Mouse (Mus musculus): ENCODE data around the gene Etv5.

Etv5 gene

GRCm38 (mm10) chr16:22439499-22440177 lies at the start of gene Etv5:
TSS of gene Etv5 (minus strand) at chr16:22439719.
- DNase-seq (ENCODE audit: low spot score in 2 of 2) = peak; percentile 99 to 100

GRCm38 (mm10) chr16:22483900-22484299 lies 44.4 kb upstream of the Etv5 start:
- DNase-seq (ENCODE audit: low spot score in 2 of 2) = no peak

- no peak for DNase-seq (ENCODE audit: low spot score in 2 of 2)
Observed at GRCm38 (mm10) chr16:22479322-22479721, 39.8 kb upstream of the Etv5 start.

- DNase-seq (ENCODE audit: low spot score in 2 of 2) = no peak
Observed at GRCm38 (mm10) chr16:22471728-22472127, 32.2 kb upstream of the Etv5 start.

GRCm38 (mm10) chr16:22469385-22469784 lies 29.9 kb upstream of the Etv5 start:
- DNase-seq (ENCODE audit: low spot score in 2 of 2) = no peak

GRCm38 (mm10) chr16:22467111-22467510 lies 27.6 kb upstream of the Etv5 start:
- DNase-seq (ENCODE audit: low spot score in 2 of 2) = no peak

GRCm38 (mm10) chr16:22466381-22466780 lies 26.9 kb upstream of the Etv5 start:
- no peak for DNase-seq (ENCODE audit: low spot score in 2 of 2)

- no peak for DNase-seq (ENCODE audit: low spot score in 2 of 2)
Observed at GRCm38 (mm10) chr16:22462220-22462619, 22.7 kb upstream of the Etv5 start.

GRCm38 (mm10) chr16:22461728-22462127 lies 22.2 kb upstream of the Etv5 start:
- no peak for DNase-seq (ENCODE audit: low spot score in 2 of 2)

- DNase-seq (ENCODE audit: low spot score in 2 of 2) = no peak
Observed at GRCm38 (mm10) chr16:22460960-22461359, 21.4 kb upstream of the Etv5 start.

GRCm38 (mm10) chr16:22452082-22452481 lies 12.6 kb upstream of the Etv5 start:
- DNase-seq (ENCODE audit: low spot score in 2 of 2) = no peak

GRCm38 (mm10) chr16:22448093-22448492 lies 8.6 kb upstream of the Etv5 start:
- DNase-seq (ENCODE audit: low spot score in 2 of 2) = no peak

GRCm38 (mm10) chr16:22444786-22445185 lies 5.3 kb upstream of the Etv5 start:
- no peak for DNase-seq (ENCODE audit: low spot score in 2 of 2)

GRCm38 (mm10) chr16:22442202-22442601 lies 2.7 kb upstream of the Etv5 start:
- no peak for DNase-seq (ENCODE audit: low spot score in 2 of 2)

- no peak for DNase-seq (ENCODE audit: low spot score in 2 of 2)
Observed at GRCm38 (mm10) chr16:22441317-22441716, 1.8 kb upstream of the Etv5 start.

- peak; percentile 56 to 62 for DNase-seq (ENCODE audit: low spot score in 2 of 2)
Observed at GRCm38 (mm10) chr16:22440269-22440668, 750 bp upstream of the Etv5 start.

GRCm38 (mm10) chr16:22438441-22439373 lies 812 bp downstream of the Etv5 start:
- DNase-seq (ENCODE audit: low spot score in 2 of 2) = peak; percentile 74 to 84

GRCm38 (mm10) chr16:22436106-22436505 lies 3.4 kb downstream of the Etv5 start:
- no peak for DNase-seq (ENCODE audit: low spot score in 2 of 2)

GRCm38 (mm10) chr16:22434530-22434929 lies 5.0 kb downstream of the Etv5 start:
- no peak for DNase-seq (ENCODE audit: low spot score in 2 of 2)

- no peak for DNase-seq (ENCODE audit: low spot score in 2 of 2)
Observed at GRCm38 (mm10) chr16:22433944-22434343, 5.6 kb downstream of the Etv5 start.

- no peak for DNase-seq (ENCODE audit: low spot score in 2 of 2)
Observed at GRCm38 (mm10) chr16:22431773-22432172, 7.7 kb downstream of the Etv5 start.

GRCm38 (mm10) chr16:22431335-22431734 lies 8.2 kb downstream of the Etv5 start:
- DNase-seq (ENCODE audit: low spot score in 2 of 2) = no peak

Measured in frontal cortex, postnatal 10 days (tissue).